Mouse (Mus musculus) left cerebral cortex, postnatal 14 days (tissue): ENCODE measurements around the gene Gm6217. TPM values are rescaled to one million over a fixed set of nuclear protein-coding genes. Genes with fewer than 3 reads are reported as not detected.
"Not testable (repeated sequence)": the region's sequence is repeated elsewhere in the genome, so short reads cannot be mapped to it uniquely, and the experiment has no call there.

Experiments used
- DNase-seq, 2 experiments: peaks; one replicate each; pipeline ENCODE4 v3.0.0; 2021 to 2022; ENCODE audit warnings: low spot score in 2 of 2, mixed read lengths in 1 of 2
- intact Hi-C: fragments of 180-260 bp; cut with DNase I; formaldehyde crosslinking; loops from one replicate; pipeline ENCODE4 v1.15.1; 2025
- long read RNA-seq, 2 experiments: library from polyadenylated mRNA; stranded (forward); transcript quantifications; one replicate each; pipeline ENCODE4 v2.0.0; 2021
- total RNA-seq, 2 experiments: library from RNA; stranded (reverse); gene quantifications; 2 replicates each; pipeline ENCODE4 v1.2.3; 2021

Gene Gm6217
- total RNA-seq: not detected
- long read RNA-seq, experiment 1: 0 reads
- long read RNA-seq, experiment 2: 0 reads

DNA sequence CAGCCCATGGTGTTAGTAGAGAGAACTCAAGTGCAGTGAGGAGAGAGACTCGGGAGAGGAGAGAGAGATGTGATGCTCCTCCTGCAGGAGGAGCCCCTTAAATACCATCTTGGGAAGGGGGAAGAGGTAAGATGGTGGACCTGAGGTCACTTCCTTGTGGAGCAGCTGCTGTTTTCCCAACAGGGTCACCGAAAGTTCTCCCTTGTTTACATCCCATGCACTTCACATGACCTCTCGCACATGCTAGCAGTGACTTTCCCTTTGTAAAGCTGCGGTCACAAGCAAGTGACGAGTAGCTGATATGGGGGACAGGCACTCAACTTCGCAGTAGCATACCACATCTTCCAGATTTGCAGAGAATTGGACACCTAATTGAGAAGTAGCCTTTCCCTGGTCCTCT lies at the start of gene Gm6217:
Gene Gm6217 (minus strand): TSS at position 74 of the 400 bp plus-strand sequence.
- intact Hi-C loops, DNase-seq: not testable (repeated sequence)

DNA sequence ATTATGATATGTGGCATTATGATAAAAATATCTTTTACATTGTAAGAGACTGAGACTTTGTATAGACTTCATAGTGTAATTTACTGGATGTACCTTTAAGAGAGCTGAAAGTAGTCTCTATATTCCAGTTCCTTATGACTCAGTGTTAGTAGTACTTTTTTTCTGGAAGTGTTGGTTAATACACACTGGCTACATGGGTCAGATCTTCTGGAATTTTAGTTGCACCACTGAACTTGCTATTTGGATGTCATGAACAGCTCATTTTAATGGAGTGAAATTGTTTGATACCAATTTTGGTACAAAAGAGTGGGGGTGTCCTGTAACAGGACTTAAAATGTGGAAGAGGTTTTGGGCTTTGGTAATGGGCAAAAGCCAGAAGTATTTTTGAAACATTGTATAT lies 46.6 kb upstream of the Gm6217 start:
- intact Hi-C loops: no loop called here

GRCm38 (mm10) chr1:82975750-82976149 lies 44.6 kb upstream of the Gm6217 start:
- intact Hi-C loops: no loop called here
- DNase-seq: no peak

More for the DNA sequence above, 46.6 kb upstream of the Gm6217 start:
- DNase-seq: no peak

DNA sequence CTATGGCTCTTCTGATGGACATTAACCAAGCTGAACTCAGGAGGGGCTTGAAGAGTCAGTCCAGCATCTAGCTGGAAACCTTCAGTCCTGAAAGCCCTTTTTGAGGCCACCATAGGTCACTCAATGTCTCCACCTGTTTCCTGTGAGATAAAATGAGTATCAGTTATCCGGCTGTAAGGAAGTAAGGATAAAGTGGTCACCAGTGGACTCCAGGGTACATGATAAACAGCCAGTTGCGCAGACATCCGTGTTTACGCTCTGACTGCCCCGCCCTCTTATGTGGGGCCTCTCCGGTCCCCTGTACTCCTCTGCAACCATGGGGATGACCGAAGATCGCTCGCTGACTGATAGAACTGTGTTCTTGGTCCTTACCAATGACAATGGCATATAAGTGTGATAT lies 43.1 kb upstream of the Gm6217 start:
- intact Hi-C loops: loop anchor here (5.0 kb wide), 1 partner anchor 187 kb away; no protein-coding TSS in a partner anchor
- no peak for DNase-seq

DNA sequence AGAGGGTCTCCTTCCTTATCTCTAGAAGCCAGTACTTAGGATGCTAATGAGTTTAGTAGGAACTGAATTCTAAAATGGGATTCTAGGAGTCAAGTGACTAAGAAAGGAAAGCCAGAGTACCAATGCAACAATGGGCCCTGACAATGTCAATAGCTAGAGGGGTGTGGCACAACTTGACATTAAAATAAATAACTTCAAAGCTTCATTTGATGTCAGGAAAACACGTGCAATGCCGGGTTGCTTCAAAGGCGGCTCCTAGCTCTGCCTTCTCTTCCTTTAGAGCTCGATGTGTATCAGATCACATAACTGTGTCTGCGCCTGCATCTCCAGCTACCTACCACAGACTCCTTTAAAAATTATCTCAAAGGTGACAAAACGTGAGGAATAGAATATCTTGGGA lies 42.7 kb upstream of the Gm6217 start:
- intact Hi-C loops: loop anchor here (5.0 kb wide), 1 partner anchor 187 kb away; no protein-coding TSS in a partner anchor
- no peak for DNase-seq

GRCm38 (mm10) chr1:82973244-82973643 lies 42.0 kb upstream of the Gm6217 start:
- intact Hi-C loops: loop anchor here (5.0 kb wide), 1 partner anchor 186 kb away; no protein-coding TSS in a partner anchor
- DNase-seq: no peak

- intact Hi-C loops: loop anchor here (5.0 kb wide), 1 partner anchor 185 kb away; no protein-coding TSS in a partner anchor
- no peak for DNase-seq
These were observed 40.8 kb upstream of the Gm6217 start for GRCm38 (mm10) chr1:82972046-82972445.

DNA sequence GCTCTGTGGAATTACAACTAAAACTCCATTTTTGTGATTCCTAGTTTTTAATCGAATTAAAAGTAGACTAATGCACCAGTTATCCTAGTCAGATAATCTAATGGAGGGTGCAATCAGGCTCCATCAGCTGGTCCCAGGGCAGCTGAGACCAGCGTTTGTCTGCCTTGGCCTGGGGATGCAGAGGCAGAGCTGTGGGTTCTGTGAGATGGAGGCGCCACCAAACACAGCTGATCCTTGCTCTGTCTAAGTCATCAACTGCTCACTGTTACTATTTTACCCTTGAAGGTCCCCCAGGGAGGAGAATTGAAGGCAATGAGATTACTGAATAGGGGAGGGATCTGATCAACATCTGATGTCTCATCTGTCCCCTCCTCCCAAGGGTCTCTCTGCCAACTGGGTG lies 35.2 kb upstream of the Gm6217 start:
- DNase-seq: no peak
- intact Hi-C loops: no loop called here

- intact Hi-C loops: no loop called here
- DNase-seq: no peak
These were observed 28.7 kb upstream of the Gm6217 start, which contains the start of gene Gm47955 for GRCm38 (mm10) chr1:82959870-82960385. Gm47955 (plus strand) TSS chr1:82960286.

DNA sequence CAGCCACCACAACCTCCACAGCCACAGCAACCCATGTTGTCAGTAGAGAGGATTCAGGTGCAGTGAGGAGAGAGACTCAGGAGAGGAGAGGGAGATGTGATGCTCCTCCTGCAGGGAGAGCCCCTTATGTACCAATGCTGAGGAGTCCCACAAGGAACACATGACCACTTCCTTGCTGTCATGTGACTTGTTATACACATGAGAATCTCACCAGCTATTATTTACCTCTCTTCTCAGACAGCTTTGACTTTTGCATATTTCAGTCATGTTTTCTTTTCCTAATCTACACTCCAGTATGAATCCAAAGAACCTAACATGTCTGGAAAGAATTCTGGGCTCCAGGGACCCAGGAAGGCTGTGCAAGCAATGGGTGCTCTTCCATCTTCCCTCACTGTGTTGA lies 24.7 kb upstream of the Gm6217 start, which contains the start of gene Gm7544:
Gene Gm7544 (minus strand): TSS at position 101 of the 400 bp plus-strand sequence.
- intact Hi-C loops: not testable (repeated sequence)

GRCm38 (mm10) chr1:82948601-82949000 lies 17.4 kb upstream of the Gm6217 start:
- no peak for DNase-seq
- intact Hi-C loops: no loop called here

More for the DNA sequence above, 24.7 kb upstream of the Gm6217 start, which contains the start of gene Gm7544:
- DNase-seq: not testable (repeated sequence)

DNA sequence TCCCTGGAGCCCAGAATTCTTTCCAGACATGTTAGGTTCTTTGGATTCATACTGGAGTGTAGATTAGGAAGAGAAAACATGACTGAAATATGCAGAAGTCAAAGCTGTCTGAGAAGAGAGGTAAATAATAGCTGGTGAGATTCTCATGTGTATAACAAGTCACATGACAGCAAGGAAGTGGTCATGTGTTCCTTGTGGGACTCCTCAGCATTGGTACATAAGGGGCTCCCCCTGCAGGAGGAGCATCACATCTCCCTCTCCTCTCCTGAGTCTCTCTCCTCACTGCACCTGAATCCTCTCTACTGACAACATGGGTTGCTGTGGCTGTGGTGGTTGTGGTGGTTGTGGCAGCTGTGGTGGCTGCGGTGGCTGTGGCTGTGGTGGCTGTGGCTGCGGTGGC lies 14.8 kb upstream of the Gm6217 start:
- intact Hi-C loops: not testable (repeated sequence)

GRCm38 (mm10) chr1:82943295-82943694 lies 12.1 kb upstream of the Gm6217 start, which contains the start of gene A030003K21Rik:
A030003K21Rik (minus strand) TSS chr1:82943388.
- DNase-seq, intact Hi-C loops: not testable (repeated sequence)

More for the DNA sequence above, 14.8 kb upstream of the Gm6217 start:
- DNase-seq: not testable (repeated sequence)

DNA sequence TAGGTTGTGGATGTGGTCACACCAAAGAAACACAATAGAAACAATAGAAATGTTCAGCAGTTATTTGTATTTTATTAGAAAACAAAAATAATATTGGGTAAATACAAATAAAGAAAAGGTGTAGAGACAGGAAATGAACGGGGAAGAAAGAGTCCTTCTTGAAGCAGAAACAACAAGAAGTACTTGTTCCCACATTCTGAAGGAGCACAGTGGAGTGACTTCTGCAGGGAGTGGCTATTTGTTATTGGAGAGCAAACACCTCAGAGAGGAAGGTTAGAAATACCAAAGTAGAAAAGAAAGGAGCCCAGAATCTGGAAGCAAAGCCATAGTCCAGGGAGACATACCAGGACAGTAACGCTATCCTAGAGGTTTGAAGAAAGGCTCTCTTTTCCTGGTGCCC lies 11.3 kb upstream of the Gm6217 start:
- intact Hi-C loops, DNase-seq: not testable (repeated sequence)

- intact Hi-C loops: no loop called here
- no peak for DNase-seq
These were observed 7.5 kb upstream of the Gm6217 start for GRCm38 (mm10) chr1:82938666-82939065.

DNA sequence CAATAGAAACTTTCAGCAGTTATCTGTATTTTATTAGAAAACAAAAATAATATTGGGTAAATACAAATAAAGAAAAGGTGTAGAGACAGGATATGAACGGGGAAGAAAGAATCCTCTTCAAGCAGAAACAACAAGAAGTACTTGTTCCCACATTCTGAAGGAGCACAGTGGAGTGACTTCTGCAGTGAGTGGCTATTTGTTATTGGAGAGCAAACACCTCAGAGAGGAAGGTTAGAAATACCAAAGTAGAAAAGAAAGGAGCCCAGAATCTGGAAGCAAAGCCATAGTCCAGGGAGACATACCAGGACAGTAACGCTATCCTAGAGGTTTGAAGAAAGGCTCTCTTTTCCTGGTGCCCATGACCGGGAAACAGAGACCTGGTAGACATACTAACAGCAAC lies 641 bp downstream of the Gm6217 start:
- DNase-seq, intact Hi-C loops: not testable (repeated sequence)

DNA sequence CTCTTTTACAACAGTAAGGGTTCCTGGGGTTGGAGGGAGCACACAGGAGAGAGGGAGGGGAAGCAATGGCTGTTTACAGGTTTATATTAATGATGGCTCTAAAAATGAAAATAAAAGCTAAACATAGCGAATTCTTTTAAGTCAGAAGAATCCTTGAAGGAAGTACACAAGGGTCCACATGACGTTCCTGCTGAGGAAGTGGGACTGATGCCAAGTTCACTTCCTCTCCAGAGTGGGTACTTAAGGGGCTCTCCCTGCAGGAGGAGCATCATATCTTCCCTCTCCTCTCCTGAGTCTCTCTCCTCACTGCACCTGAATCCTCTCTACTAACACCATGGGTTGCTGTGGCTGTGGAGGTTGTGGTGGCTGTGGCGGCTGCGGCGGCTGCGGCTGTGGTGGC lies 6.5 kb downstream of the Gm6217 start, which contains the start of gene A030014E15Rik:
Gene A030014E15Rik (plus strand): TSS at position 268 of the 400 bp plus-strand sequence.
- intact Hi-C loops: no loop called here

DNA sequence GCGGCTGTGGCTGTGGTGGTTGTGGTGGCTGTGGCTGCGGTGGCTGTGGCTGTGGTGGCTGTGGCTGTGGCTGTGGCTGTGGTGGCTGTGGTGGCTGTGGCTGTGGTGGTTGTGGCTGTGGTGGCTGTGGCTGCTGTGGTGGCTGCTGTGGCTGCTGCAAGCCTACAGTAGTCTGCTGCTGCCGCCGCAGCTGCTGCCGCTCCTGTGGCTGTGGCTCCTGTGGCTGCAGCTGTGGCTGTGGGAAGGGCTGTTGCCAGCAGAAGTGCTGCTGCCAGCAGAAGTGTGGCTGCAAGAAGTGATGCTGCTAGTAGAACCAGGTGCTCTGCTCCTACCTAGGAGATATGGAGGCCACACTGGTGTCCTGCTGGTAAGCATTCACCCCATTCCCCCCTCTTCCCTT lies 17.8 kb downstream of the Gm6217 start:
- intact Hi-C loops, DNase-seq: not testable (repeated sequence)

More for the DNA sequence above, 6.5 kb downstream of the Gm6217 start, which contains the start of gene A030014E15Rik:
- DNase-seq: no peak

GRCm38 (mm10) chr1:82913025-82913424 lies 18.2 kb downstream of the Gm6217 start, which contains the start of gene A030005L19Rik:
A030005L19Rik (plus strand) TSS chr1:82913325.
- intact Hi-C loops: no loop called here
- DNase-seq: no peak

GRCm38 (mm10) chr1:82905886-82906285 lies 25.3 kb downstream of the Gm6217 start:
- intact Hi-C loops: no loop called here
- peak in 1 of 2 experiments; percentile 21 for DNase-seq

GRCm38 (mm10) chr1:82901201-82901600 lies 30.0 kb downstream of the Gm6217 start:
- DNase-seq: no peak
- intact Hi-C loops: no loop called here
